Mouse (Mus musculus) stomach, postnatal 0 days (tissue): ENCODE data around the gene Tulp2.

Source experiments
- CTCF ChIP-seq: IDR thresholded peaks from 2 replicates; pipeline ENCODE4 v1.5.1; 2016; ENCODE audit warnings: antibody characterized with exemption, low read depth, mild to moderate bottlenecking, moderate library complexity
- EP300 ChIP-seq: optimal IDR thresholded peaks from 2 replicates; pipeline ENCODE3; 2016; ENCODE audit warnings: antibody characterized with exemption

- TF ChIP-seq CTCF (no peak), EP300 (no peak)
These were observed 11.3 kb downstream of the Tulp2 start for GRCm38 (mm10) chr7:45492951-45493350.
